Mouse (Mus musculus) hindbrain, embryonic 13.5 days (tissue): ENCODE measurements around the gene Cd68. TPM values are rescaled to one million over a fixed set of nuclear protein-coding genes. Genes with fewer than 3 reads are reported as not detected.
A peak's percentile ranks its signal among the peaks of the same experiment; 100 is the strongest.

ENCODE experiments used
- ATAC-seq: fragments of 200-750 bp; cut with Nextera tagmentation; 2 replicates; pipeline ENCODE4 v1.8.0; 2017; ENCODE audit warnings: moderate TSS enrichment; ENCODE audit not compliant: low FRiP score
- H3K27ac ChIP-seq: fragments of 300-500 bp; sonication (generic); 2 replicates; pipeline ENCODE4 v1.5.1; 2015; ENCODE audit warnings: inconsistent platforms, mild to moderate bottlenecking, moderate library complexity
- H3K27me3 ChIP-seq: fragments of 300-500 bp; sonication (generic); 2 replicates; pipeline ENCODE4 v1.6.1; 2015; ENCODE audit warnings: mild to moderate bottlenecking, inconsistent platforms
- H3K36me3 ChIP-seq: fragments of 300-500 bp; sonication (generic); 2 replicates; pipeline ENCODE4 v1.6.1; 2015; ENCODE audit warnings: mild to moderate bottlenecking, inconsistent platforms
- H3K4me1 ChIP-seq: fragments of 300-500 bp; sonication (generic); replicated peaks from 2 replicates; pipeline ENCODE4 v1.6.1; 2015; ENCODE audit warnings: inconsistent platforms
- H3K4me2 ChIP-seq: fragments of 300-500 bp; sonication (generic); 2 replicates; pipeline ENCODE4 v1.6.1; 2015; ENCODE audit warnings: inconsistent platforms, mild to moderate bottlenecking, moderate library complexity
- H3K4me3 ChIP-seq: fragments of 300-500 bp; sonication (generic); 2 replicates; pipeline ENCODE4 v1.5.1; 2015; ENCODE audit warnings: mild to moderate bottlenecking, inconsistent platforms
- H3K9ac ChIP-seq: fragments of 300-500 bp; sonication (generic); 2 replicates; pipeline ENCODE4 v1.6.1; 2015; ENCODE audit warnings: mild to moderate bottlenecking, inconsistent platforms
- H3K9me3 ChIP-seq: fragments of 300-500 bp; sonication (generic); 2 replicates; pipeline ENCODE4 v1.6.1; 2016; ENCODE audit warnings: inconsistent platforms
- WGBS: fragments of 180-500 bp; shearing (Covaris S2); methylation state at CpG from one replicate; pipeline ENCODE4 v1.1.7; 2015; 5-methylcytosine and 5-hydroxymethylcytosine counted together
- polyA plus RNA-seq: library from polyadenylated mRNA; unstranded; fragments of >200 nt; fragmentation: Nextera tagmentation; extraction: Ambion mirVana; gene quantifications from 2 replicates; pipeline ENCODE4 v1.2.1, GENCODE M21; 2015

Gene Cd68
- polyA plus RNA-seq, result 9.0 and 9.8 TPM in 2 replicates

DNA sequence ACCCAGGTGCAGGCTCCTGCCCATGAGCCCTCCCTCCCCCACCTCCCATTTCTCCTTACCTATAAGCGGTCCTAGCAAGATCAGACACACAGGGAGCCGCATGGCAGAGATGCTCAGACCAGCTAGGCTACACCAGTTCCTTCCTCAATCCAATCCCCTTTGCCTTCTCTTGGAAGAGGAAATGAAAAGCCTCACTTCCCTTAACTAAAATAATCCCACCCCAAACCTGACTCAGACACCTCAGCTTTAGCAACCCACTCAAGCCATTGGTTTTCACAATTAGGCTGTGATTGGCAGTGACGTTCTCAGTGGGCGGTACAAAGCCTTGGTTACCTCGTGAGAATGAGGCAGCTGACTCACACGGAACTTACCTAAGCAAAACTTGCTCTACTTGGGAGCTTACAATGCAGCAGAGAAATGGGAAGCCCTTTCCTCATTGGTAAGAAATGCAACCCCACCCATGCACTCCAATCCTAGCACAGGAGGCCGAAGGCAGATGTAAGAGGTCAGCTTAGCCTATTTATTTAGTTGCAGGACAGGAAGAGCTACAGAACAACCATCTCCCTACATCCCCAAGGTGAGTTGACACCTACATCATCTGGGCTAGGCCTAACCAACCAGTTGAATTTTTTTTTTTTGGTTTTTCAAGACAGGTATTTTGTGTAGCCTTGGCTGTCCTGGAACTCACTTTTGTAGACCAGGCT, at the start of gene Cd68:
Cd68 (minus strand) TSS at position 193 of the 704 bp plus-strand sequence.
- Histone ChIP-seq H3K27ac (peak within 1 kb of the TSS; percentile 35; the same call in 1 of the 2 replicates), H3K4me2 (no peak within 1 kb of the TSS), H3K9me3 (no peaks in the 10 kb centered on the region), H3K9ac (no peak within 1 kb of the TSS; the same call in 1 of the 2 replicates), H3K4me3 (no peak within 1 kb of the TSS), H3K36me3 (peaks cover 70% of the 10 kb centered on the region), H3K27me3 (no peaks in the 10 kb centered on the region), H3K4me1 (peaks cover 38% of the 10 kb centered on the region)
- no peak for ATAC-seq
- WGBS, result 41% methylated on average over 7 of the region's 7 CpGs

DNA sequence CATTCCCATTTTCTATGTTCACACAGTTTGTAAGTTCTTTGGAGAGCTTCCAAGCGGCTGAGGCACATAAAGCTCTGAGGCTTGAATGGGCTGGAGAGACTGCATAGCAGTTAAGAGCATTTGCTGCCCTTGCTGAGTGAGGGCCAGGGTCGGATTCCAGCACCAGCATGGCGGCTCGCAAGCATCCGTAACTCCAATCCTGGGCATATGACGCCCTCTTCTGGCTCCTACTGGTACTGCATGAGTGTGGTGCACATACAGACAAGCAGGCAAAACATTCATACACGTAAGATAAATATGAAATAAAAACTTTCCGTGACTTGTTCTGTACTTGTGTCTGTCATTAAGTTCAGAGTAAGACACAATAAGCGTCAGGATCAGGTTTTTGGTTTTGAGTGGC, 49.5 kb upstream of the Cd68 start:
- no peak for ATAC-seq
- no peak overlapping the region for H3K9ac ChIP-seq
- H3K27ac ChIP-seq, result no peak overlapping the region
- H3K4me2 ChIP-seq, result no peak overlapping the region
- no peak overlapping the region for H3K4me3 ChIP-seq
- no peaks in the 10 kb centered on the region for H3K27me3 ChIP-seq
- WGBS, result 60% methylated on average over 9 of the region's 9 CpGs
- 0 out of 2 replicates have a peak, but pooled peaks cover 3% of the 10 kb centered on the region for H3K4me1 ChIP-seq
- no peaks in the 10 kb centered on the region for H3K9me3 ChIP-seq
- H3K36me3 ChIP-seq, result no peaks in the 10 kb centered on the region

DNA sequence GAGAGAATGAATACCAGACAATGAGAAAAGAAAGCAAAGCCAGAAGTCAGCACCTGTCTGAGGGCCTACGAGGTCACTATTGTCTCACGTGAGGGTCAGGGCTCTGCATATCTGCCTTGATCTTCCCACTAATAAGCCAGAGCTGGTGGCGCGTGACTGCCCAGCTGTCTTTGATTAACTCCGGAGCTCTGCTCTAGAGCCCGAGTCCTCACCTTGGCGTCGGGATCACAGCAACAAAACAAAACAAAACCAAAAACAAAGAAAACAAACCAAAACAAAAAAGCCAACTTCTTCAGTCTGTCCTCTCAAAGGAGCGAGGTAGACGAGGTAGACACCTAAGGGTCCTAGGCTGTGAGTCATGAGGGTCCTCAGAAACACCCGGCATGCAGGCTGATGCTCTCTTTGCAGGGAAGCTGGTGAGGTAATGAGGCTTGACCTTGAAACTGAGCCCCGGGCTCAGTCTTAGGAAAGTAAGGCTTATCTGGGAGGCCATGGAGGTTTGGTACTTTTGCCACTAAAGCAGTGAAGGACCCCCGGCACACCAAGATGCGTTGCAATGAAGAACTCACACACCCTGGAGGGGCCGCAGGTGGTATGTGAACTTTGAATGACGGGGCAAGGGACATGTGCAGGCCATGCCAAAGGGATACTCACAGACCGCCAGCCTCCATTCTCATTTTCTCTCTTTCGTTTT, 48.8 kb upstream of the Cd68 start:
- no peaks in the 10 kb centered on the region for H3K9me3 ChIP-seq
- no peak for ATAC-seq
- WGBS, result 70% methylated on average over 18 of the region's 18 CpGs
- H3K4me1 ChIP-seq, result 0 out of 2 replicates have a peak, but pooled peaks cover 5% of the 10 kb centered on the region
- no peaks in the 10 kb centered on the region for H3K36me3 ChIP-seq
- no peak overlapping the region for H3K4me3 ChIP-seq
- no peak overlapping the region for H3K27ac ChIP-seq
- no peak overlapping the region for H3K4me2 ChIP-seq
- no peaks in the 10 kb centered on the region for H3K27me3 ChIP-seq
- no peak overlapping the region for H3K9ac ChIP-seq

DNA sequence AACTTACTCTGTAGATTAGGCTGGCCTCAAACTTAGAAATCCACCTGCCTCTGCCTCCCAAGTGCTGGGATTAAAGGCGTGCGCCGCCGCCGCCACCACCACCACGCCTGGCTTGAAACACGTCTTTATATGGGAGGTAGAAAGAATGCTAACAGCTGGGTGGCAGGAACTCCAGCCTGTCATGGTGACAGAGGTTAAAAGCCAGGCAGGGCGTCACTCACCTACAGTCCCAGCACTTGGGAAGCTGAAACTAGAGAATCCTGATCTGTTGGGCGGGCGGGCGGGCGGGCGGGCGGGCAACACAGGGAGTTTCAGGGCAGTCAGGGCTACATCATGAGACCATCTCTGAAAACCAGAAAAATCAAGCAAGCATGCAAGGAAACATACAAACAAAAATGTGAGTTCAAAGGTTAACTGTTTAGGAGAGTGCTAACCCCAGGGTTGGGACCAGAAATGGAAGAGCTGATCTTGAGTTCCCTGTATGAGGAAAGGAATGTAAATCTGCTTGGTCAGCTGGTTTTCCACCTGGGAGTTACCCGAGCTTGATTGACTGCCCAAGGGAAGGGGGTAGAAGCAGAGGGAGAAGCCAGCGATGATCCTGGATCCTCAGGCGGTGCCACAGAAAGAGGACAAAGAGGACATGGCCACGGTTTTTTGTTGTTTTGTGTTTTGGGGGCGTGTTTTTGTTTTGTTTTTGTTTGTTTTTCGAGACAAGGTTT, 47.2 kb upstream of the Cd68 start:
- Histone ChIP-seq H3K27ac (no peak overlapping the region), H3K9ac (no peak overlapping the region), H3K27me3 (no peaks in the 10 kb centered on the region), H3K36me3 (no peaks in the 10 kb centered on the region), H3K4me1 (peaks cover 6% of the 10 kb centered on the region; the same call in 1 of the 2 replicates), H3K4me3 (no peak overlapping the region), H3K9me3 (no peaks in the 10 kb centered on the region), H3K4me2 (no peak overlapping the region)
- ATAC-seq, result no peak
- 75% methylated on average over 20 of the region's 20 CpGs for WGBS

DNA sequence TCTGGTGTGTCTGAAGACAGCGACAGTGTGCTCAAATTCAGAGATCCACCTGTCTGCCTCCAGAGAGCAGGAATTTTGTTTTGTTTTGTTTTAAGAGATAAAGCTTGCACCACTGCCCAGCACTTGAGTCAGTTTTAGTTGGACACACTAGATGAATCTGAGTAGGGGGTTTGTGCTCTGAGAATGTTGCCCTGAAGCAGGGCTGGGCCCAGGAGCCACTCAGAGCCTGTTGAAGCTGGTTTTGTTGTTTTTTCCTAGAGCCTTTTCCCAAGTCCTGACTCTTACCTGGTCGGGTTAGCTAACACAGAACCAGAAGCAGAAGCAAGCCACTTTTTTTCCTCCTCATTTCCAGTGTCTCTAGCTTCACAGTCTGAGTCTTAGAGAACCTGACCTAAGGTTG, 45.1 kb upstream of the Cd68 start:
- Histone ChIP-seq H3K4me2 (no peak overlapping the region), H3K27me3 (no peaks in the 10 kb centered on the region), H3K27ac (no peak overlapping the region), H3K4me1 (peaks cover 6% of the 10 kb centered on the region; the same call in 1 of the 2 replicates), H3K4me3 (no peak overlapping the region), H3K9me3 (no peaks in the 10 kb centered on the region), H3K9ac (no peak overlapping the region), H3K36me3 (no peaks in the 10 kb centered on the region)
- WGBS, result 84% methylated on average over 2 of the region's 2 CpGs
- ATAC-seq, result no peak

DNA sequence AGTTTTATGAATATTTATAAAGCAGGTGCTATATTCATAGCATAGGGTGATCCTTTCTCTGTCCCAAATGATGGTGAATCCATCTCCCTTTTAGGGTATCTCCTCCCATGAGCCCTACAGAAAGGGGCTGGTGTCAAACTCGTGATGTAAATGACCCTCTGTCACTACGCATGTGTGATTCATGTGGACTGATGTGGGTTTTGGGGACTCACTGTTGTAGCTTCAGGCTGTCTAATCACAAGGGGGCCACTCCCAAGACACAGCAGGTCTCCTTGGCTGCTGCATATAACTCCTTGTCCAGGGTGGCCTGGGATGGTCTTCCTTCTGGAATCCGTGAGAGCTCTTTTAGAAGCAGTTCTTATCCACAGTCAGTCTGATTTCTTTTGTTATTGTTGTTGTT, 44.5 kb upstream of the Cd68 start:
- H3K9ac ChIP-seq, result no peak overlapping the region
- no peaks in the 10 kb centered on the region for H3K27me3 ChIP-seq
- no peaks in the 10 kb centered on the region for H3K36me3 ChIP-seq
- H3K9me3 ChIP-seq, result no peaks in the 10 kb centered on the region
- H3K4me1 ChIP-seq, result peaks cover 3% of the 10 kb centered on the region; the same call in 1 of the 2 replicates
- no peak overlapping the region for H3K27ac ChIP-seq
- no peak overlapping the region for H3K4me2 ChIP-seq
- H3K4me3 ChIP-seq, result no peak overlapping the region
- WGBS, result 77% methylated on average over 3 of the region's 3 CpGs
- ATAC-seq, result no peak

DNA sequence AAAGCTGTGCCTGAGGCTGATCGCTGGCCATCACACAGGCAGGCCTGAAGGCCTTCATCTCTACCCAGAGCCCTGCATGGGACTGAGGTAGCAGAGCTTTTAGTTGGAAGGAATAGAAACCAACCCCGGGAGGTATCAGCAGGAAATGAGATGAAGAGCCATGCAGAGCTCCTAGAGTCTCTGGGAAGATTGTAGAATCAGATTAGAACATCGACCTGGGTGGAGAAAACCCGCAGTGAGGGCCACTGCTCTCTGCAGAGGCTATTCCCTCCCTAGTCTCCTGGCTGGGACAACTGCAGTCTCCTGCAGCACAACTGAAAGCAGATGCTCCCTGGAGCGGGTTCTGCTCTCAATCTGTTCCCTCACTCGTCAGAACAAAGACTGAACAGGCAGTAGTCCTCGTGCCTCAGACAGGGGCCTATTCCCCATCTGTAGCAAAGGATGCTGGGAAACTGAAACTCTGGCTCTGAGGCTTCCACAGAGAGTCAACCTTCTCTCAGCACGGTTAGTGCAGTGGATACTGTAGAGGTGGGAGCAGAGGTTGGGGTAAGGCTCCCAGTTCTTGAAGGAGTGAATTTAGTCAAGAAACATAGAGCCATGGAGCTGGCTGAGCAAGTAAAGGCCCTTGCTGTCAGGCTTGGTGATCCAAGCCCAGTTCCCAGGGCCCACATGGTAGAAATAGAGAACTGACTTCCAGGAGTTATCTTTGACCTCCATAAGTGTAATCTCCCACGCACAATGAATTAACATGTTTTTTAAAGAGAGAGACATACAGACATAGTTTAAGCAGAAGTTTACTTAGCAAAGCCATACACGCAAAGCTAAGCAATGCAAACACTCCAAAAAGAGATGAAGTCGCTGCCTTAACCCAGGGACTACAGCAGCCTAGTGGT, 43.8 kb upstream of the Cd68 start:
- no peaks in the 10 kb centered on the region for H3K27me3 ChIP-seq
- ATAC-seq, result no peak
- no peaks in the 10 kb centered on the region for H3K36me3 ChIP-seq
- H3K4me3 ChIP-seq, result no peak overlapping the region
- no peak overlapping the region for H3K27ac ChIP-seq
- H3K9ac ChIP-seq, result no peak overlapping the region
- no peaks in the 10 kb centered on the region for H3K9me3 ChIP-seq
- 61% methylated on average over 11 of the region's 11 CpGs for WGBS
- no peak overlapping the region for H3K4me2 ChIP-seq
- peaks cover 3% of the 10 kb centered on the region; the same call in 1 of the 2 replicates for H3K4me1 ChIP-seq

DNA sequence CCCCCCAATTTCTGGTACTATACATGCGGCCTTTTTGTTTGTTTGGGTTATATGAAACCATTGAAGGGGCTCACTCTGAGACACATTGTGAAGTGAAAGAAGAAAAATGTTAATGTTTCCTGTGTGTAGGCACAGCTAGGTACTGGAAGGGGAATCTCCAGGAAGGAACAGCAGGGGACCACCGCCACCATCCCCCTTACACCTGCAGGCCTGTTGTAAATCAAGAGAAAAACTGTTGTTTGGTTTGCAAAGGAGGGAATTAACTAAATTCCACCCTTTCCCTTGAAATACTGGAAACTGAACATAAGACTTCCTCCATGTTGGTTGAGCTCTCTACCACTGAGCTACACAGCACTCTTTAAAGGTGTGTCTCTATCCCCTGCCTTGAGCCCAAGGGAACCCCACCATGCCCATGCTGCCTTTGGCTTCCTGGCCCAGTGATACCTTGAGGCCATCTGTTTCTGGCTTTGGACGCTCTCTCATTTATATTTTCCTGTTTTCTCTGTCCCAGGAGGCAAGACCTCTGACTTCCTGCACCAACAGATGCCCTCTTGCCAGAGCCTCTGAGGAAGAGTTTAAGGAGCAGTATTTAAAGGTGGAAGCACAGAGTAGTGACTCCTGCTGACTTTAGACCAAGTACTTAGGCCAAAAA, 42.8 kb upstream of the Cd68 start:
- no peak overlapping the region for H3K9ac ChIP-seq
- ATAC-seq, result no peak
- no peaks in the 10 kb centered on the region for H3K9me3 ChIP-seq
- WGBS, result 79% methylated on average over 3 of the region's 3 CpGs
- H3K36me3 ChIP-seq, result no peaks in the 10 kb centered on the region
- H3K27ac ChIP-seq, result no peak overlapping the region
- no peaks in the 10 kb centered on the region for H3K27me3 ChIP-seq
- no peak overlapping the region for H3K4me2 ChIP-seq
- no peak overlapping the region for H3K4me3 ChIP-seq
- H3K4me1 ChIP-seq, result peaks cover 3% of the 10 kb centered on the region; the same call in 1 of the 2 replicates

DNA sequence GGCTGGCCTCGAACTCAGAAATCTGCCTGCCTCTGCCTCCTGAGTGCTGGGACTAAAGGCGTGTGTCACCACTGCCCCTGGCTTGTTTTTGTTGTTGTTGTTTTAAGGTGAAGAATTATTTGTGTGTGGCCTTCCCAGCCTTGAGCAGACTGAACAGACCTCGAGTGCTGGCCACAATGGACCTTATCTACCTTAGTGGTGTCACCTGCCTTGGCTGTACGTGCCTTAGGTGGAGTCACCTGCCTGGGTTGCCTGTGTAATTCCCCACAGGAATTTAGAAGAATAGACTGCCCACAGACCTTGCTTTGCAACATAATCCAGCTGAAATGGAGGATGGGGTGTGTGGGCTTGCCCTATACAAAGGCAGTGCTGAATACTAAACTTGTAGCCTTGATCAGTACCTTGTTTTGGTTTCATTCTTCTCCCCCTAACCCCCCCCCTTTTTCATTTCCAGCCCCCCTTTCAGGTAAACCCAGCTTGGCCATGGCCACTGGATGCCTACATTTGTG, 42.0 kb upstream of the Cd68 start:
- Histone ChIP-seq H3K4me2 (no peak overlapping the region), H3K27me3 (no peaks in the 10 kb centered on the region), H3K4me3 (no peak overlapping the region), H3K36me3 (no peaks in the 10 kb centered on the region), H3K9me3 (no peaks in the 10 kb centered on the region), H3K4me1 (peaks cover 3% of the 10 kb centered on the region; the same call in 1 of the 2 replicates), H3K9ac (no peak overlapping the region), H3K27ac (no peak overlapping the region)
- 87% methylated on average over 4 of the region's 4 CpGs for WGBS
- no peak for ATAC-seq

DNA sequence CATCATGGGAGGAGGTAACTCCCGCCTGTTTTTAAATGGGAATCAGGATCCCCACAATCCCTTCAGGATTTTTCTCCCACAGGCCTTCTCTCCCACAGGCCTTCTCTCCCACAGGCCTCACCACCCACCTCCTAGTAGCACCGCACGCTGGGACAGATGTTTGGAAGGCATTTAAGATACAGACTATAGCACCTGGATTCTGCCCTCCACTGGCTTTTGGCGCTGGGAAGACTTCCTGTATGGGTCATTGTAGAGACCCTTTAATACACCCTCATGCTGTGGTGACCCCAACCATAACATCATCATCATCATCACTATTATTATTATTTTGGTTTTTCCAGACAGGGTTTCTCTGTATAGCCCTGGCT, 41.5 kb upstream of the Cd68 start:
- no peaks in the 10 kb centered on the region for H3K27me3 ChIP-seq
- no peak overlapping the region for H3K4me2 ChIP-seq
- 80% methylated on average over 4 of the region's 4 CpGs for WGBS
- no peak overlapping the region for H3K4me3 ChIP-seq
- H3K4me1 ChIP-seq, result peaks cover 3% of the 10 kb centered on the region; the same call in 1 of the 2 replicates
- no peaks in the 10 kb centered on the region for H3K36me3 ChIP-seq
- ATAC-seq, result no peak
- H3K9me3 ChIP-seq, result no peaks in the 10 kb centered on the region
- no peak overlapping the region for H3K9ac ChIP-seq
- H3K27ac ChIP-seq, result no peak overlapping the region

DNA sequence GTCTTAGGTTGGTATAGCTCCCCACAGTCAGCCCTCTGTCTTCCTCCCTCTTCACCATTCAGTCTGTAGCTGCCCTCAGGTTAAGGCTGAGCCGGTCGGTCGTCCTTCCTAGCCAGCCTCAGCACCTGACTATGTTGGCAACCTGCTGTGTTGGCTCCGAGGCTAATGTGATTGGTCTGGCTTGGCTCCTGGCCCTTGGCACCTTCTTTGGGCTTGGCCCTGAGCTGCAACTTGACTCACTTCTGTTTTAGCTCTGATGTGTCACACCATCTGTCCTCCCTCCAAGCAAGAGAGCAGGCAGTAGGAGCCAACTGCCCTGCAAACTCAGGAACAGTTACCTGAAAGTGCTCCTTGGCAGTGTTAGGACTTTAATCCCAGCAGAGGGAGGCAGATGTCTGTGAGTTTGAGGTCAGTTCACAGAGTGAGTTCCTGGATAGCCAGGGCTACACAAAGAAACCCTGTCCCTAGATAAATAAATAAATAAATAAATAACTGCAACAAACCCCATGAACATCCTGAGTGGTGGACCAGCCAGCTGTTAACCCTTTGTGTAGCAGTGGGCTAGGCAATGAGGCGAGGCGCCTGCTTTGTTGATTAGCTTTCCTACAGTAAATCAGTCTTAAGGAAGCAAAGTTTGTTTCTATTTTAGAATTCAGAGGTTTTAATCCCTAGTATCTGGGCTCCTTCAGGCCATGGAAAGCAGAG, 41.0 kb upstream of the Cd68 start:
- Histone ChIP-seq H3K4me3 (no peak overlapping the region), H3K27ac (no peak overlapping the region), H3K9ac (no peak overlapping the region), H3K4me2 (no peak overlapping the region), H3K9me3 (no peaks in the 10 kb centered on the region), H3K4me1 (peaks cover 3% of the 10 kb centered on the region; the same call in 1 of the 2 replicates), H3K36me3 (no peaks in the 10 kb centered on the region), H3K27me3 (no peaks in the 10 kb centered on the region)
- ATAC-seq, result no peak
- 49% methylated on average over 6 of the region's 6 CpGs for WGBS
